Mouse (Mus musculus) kidney, embryonic 14.5 days (tissue): ENCODE data around the gene Atg10. TPM values are rescaled to one million over a fixed set of nuclear protein-coding genes. Genes with fewer than 3 reads are reported as not detected.

ENCODE experiments used
- ATAC-seq: fragments of 200-750 bp; cut with Nextera tagmentation; 2 replicates; pipeline ENCODE4 v1.8.0; 2017; ENCODE audit warnings: moderate number of reproducible peaks, mild to moderate bottlenecking, moderate TSS enrichment, moderate library complexity; ENCODE audit not compliant: low FRiP score, low TSS enrichment
- H3K27ac ChIP-seq: fragments of 300-500 bp; sonication (generic); 2 replicates; pipeline ENCODE4 v1.5.1; 2014; ENCODE audit warnings: low read depth, mild to moderate bottlenecking, low read length, moderate library complexity, mixed read lengths
- H3K27me3 ChIP-seq: fragments of 300-500 bp; sonication (generic); 2 replicates; pipeline ENCODE4 v1.6.1; 2014; ENCODE audit warnings: mild to moderate bottlenecking, low read length; ENCODE audit not compliant: control insufficient read depth, insufficient read depth
- H3K36me3 ChIP-seq: fragments of 300-500 bp; sonication (generic); 2 replicates; pipeline ENCODE4 v1.6.1; 2014; ENCODE audit warnings: low read length, mixed read lengths; ENCODE audit not compliant: control insufficient read depth, insufficient read depth
- H3K4me1 ChIP-seq: fragments of 300-500 bp; sonication (generic); 2 replicates; pipeline ENCODE4 v1.6.1; 2014; ENCODE audit warnings: low read length, mixed read lengths; ENCODE audit not compliant: control insufficient read depth, insufficient read depth
- H3K4me2 ChIP-seq: fragments of 300-500 bp; sonication (generic); replicated peaks from 2 replicates; pipeline ENCODE4 v1.6.1; 2014; ENCODE audit warnings: low read depth, mild to moderate bottlenecking, low read length
- H3K4me3 ChIP-seq: fragments of 300-500 bp; sonication (generic); 2 replicates; pipeline ENCODE4 v1.5.1; 2014; ENCODE audit warnings: mild to moderate bottlenecking, low read length
- H3K9ac ChIP-seq: fragments of 300-500 bp; sonication (generic); 2 replicates; pipeline ENCODE4 v1.6.1; 2014; ENCODE audit warnings: low read depth, mild to moderate bottlenecking, low read length, moderate library complexity
- H3K9me3 ChIP-seq: fragments of 300-500 bp; sonication (generic); 2 replicates; pipeline ENCODE4 v1.6.1; 2016; ENCODE audit warnings: low read length; ENCODE audit not compliant: control insufficient read depth
- WGBS: fragments of 180-500 bp; shearing (Covaris S2); extraction: QIAGEN DNeasy Blood & Tissue Kit; methylation state at CpG from one replicate; pipeline ENCODE4 v1.1.7; 2014; 5-methylcytosine and 5-hydroxymethylcytosine counted together
- polyA plus RNA-seq: library from polyadenylated mRNA; unstranded; fragments of >200 nt; fragmentation: Nextera tagmentation; extraction: Ambion mirVana; gene quantifications from 2 replicates; pipeline ENCODE4 v1.2.1, GENCODE M21; 2014

Gene Atg10
- polyA plus RNA-seq, 1 experiment from 2014 or later = 15.3 TPM

- no peak overlapping the region for H3K4me3 ChIP-seq
- no peaks in the 10 kb centered on the region for H3K36me3 ChIP-seq
Observed at GRCm38 (mm10) chr13:91180364-91180763, 43.4 kb downstream of the Atg10 start.

GRCm38 (mm10) chr13:91179174-91179899 lies 44.4 kb downstream of the Atg10 start:
- ATAC-seq = no peak
- Histone ChIP-seq H3K9me3 (no peaks in the 10 kb centered on the region), H3K27ac (no peak overlapping the region), H3K4me1 (no peaks in the 10 kb centered on the region), H3K4me2 (no peak overlapping the region), H3K36me3 (no peaks in the 10 kb centered on the region), H3K27me3 (no peaks in the 10 kb centered on the region), H3K4me3 (no peak overlapping the region), H3K9ac (no peak overlapping the region)
- 76% methylated on average over 8 of the region's 8 CpGs for WGBS

More at GRCm38 (mm10) chr13:91180364-91180763, 43.4 kb downstream of the Atg10 start:
- 94% methylated on average over 8 of the region's 8 CpGs for WGBS
- Histone ChIP-seq H3K4me1 (no peaks in the 10 kb centered on the region), H3K4me2 (no peak overlapping the region), H3K27me3 (no peaks in the 10 kb centered on the region), H3K9me3 (no peaks in the 10 kb centered on the region), H3K27ac (no peak overlapping the region), H3K9ac (no peak overlapping the region)
- ATAC-seq = no peak

GRCm38 (mm10) chr13:91178428-91179160 lies 45.2 kb downstream of the Atg10 start:
- Histone ChIP-seq H3K4me3 (no peak overlapping the region), H3K36me3 (no peaks in the 10 kb centered on the region), H3K9me3 (no peaks in the 10 kb centered on the region), H3K27me3 (no peaks in the 10 kb centered on the region), H3K4me1 (no peaks in the 10 kb centered on the region), H3K27ac (no peak overlapping the region), H3K4me2 (no peak overlapping the region), H3K9ac (no peak overlapping the region)
- WGBS = 55% methylated on average over 9 of the region's 9 CpGs
- ATAC-seq = no peak

DNA sequence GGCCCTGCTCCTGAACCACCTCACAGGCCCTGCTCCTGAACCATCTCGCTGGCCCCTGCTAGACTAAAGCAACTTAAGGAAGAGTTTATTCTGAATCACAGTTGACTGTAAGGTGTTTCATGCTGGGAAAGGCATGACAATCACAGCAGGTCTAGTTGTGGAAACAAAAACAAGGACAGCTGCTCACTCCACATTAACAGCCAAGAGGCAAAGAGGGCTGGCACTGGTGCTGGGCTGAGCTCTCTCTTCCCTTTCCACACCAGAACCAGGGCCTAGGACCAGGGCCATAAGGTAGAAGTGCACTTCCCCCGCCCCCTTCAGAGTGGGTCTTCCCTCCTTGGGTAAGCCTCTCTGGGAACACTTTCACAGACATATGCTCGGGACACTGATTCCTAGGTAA lies 48.4 kb downstream of the Atg10 start:
- no peak overlapping the region for H3K4me3 ChIP-seq
- no peaks in the 10 kb centered on the region for H3K27me3 ChIP-seq
- no peaks in the 10 kb centered on the region for H3K4me1 ChIP-seq
- no peak overlapping the region for H3K27ac ChIP-seq
- no peaks in the 10 kb centered on the region for H3K9me3 ChIP-seq
- no peak for ATAC-seq
- no peak overlapping the region for H3K9ac ChIP-seq
- 73% methylated on average over 3 of the region's 3 CpGs for WGBS
- no peak overlapping the region for H3K4me2 ChIP-seq
- H3K36me3 ChIP-seq = no peaks in the 10 kb centered on the region

GRCm38 (mm10) chr13:91171766-91172491 lies 51.8 kb downstream of the Atg10 start:
- Histone ChIP-seq H3K27me3 (no peaks in the 10 kb centered on the region), H3K9me3 (no peaks in the 10 kb centered on the region), H3K4me3 (no peak overlapping the region), H3K4me2 (no peak overlapping the region), H3K27ac (no peak overlapping the region), H3K9ac (no peak overlapping the region), H3K4me1 (no peaks in the 10 kb centered on the region), H3K36me3 (no peaks in the 10 kb centered on the region)
- ATAC-seq = no peak
- 78% methylated on average over 15 of the region's 15 CpGs for WGBS

GRCm38 (mm10) chr13:91171205-91171604 lies 52.6 kb downstream of the Atg10 start:
- H3K9ac ChIP-seq = no peak overlapping the region
- H3K4me2 ChIP-seq = no peak overlapping the region
- 83% methylated on average over 5 of the region's 5 CpGs for WGBS
- H3K27me3 ChIP-seq = no peaks in the 10 kb centered on the region
- no peak overlapping the region for H3K27ac ChIP-seq
- no peak for ATAC-seq
- H3K4me3 ChIP-seq = no peak overlapping the region
- no peaks in the 10 kb centered on the region for H3K9me3 ChIP-seq
- no peaks in the 10 kb centered on the region for H3K36me3 ChIP-seq
- H3K4me1 ChIP-seq = no peaks in the 10 kb centered on the region

DNA sequence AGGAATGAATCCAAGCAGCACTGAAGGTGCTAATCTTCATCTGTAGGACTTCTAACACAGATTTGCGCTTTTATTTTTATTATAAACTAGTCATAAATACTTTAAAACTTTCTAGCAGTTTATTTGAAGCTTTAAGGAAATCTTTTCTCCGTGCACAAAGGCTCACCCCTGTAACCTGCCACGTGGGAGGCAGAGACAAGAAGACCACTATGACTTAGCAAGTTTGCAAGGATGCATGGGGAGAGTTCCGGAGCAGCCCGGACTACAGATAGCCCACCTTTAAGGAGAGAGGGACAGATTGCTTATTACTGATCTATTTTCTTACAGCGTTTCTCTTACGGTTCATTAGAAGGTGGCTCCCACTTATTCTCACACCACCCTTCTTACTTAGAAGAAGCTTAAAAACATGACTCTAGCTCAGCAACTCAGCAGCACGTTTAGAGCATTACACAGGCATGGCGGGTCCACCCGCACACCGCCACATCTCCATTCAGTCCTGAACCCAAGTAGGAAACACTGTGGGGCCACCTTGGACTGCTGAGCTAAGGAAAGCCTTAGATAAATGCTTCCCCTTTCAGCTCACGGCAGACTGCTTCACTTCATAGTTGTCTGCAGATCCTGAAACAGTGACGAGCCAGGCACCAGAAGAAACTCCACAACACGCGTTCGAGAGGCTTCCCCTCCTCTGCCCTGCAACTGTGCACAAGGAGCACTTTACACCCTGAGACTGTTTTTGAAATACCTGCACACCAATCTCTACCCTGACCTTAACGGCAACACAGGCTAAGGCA lies 54.0 kb downstream of the Atg10 start:
- H3K9ac ChIP-seq = no peak overlapping the region
- no peak overlapping the region for H3K4me3 ChIP-seq
- WGBS = 72% methylated on average over 17 of the region's 17 CpGs
- H3K9me3 ChIP-seq = no peaks in the 10 kb centered on the region
- no peak overlapping the region for H3K27ac ChIP-seq
- H3K4me2 ChIP-seq = no peak overlapping the region
- H3K4me1 ChIP-seq = no peaks in the 10 kb centered on the region
- no peaks in the 10 kb centered on the region for H3K27me3 ChIP-seq
- H3K36me3 ChIP-seq = no peaks in the 10 kb centered on the region
- ATAC-seq = no peak

- H3K27ac ChIP-seq = no peak overlapping the region
- H3K9ac ChIP-seq = no peak overlapping the region
- H3K4me2 ChIP-seq = no peak overlapping the region
- H3K9me3 ChIP-seq = no peaks in the 10 kb centered on the region
- ATAC-seq = no peak
- no peak overlapping the region for H3K4me3 ChIP-seq
- no peaks in the 10 kb centered on the region for H3K4me1 ChIP-seq
- H3K27me3 ChIP-seq = no peaks in the 10 kb centered on the region
- no peaks in the 10 kb centered on the region for H3K36me3 ChIP-seq
- WGBS = 73% methylated on average over 4 of the region's 4 CpGs
Observed at GRCm38 (mm10) chr13:91168486-91168885, 55.3 kb downstream of the Atg10 start.
